Mouse (Mus musculus) myocyte (in vitro differentiated cells): ENCODE measurements around the gene Pgp. TPM values are rescaled to one million over a fixed set of nuclear protein-coding genes. Genes with fewer than 3 reads are reported as not detected.

Experiments
- H3K27me3 ChIP-seq: one replicate; pipeline ENCODE4 v1.6.1; 2011; ENCODE audit not compliant: control insufficient read depth, insufficient read depth, insufficient read length
- H3K36me3 ChIP-seq: one replicate; pipeline ENCODE4 v1.6.1; 2011; ENCODE audit not compliant: control insufficient read depth, insufficient read depth
- H3K4me2 ChIP-seq: one replicate; pipeline ENCODE4 v1.6.1; 2011; ENCODE audit warnings: low read depth, control low read depth
- H3K4me3 ChIP-seq: one replicate; pipeline ENCODE4 v1.5.1; 2011; ENCODE audit warnings: mild to moderate bottlenecking, control low read depth, moderate library complexity
- H3K79me2 ChIP-seq: one replicate; pipeline ENCODE4 v1.6.1; 2011; ENCODE audit not compliant: control insufficient read depth, insufficient read depth
- H3ac ChIP-seq: one replicate; pipeline ENCODE4 v1.6.1; 2011; ENCODE audit not compliant: control insufficient read depth, insufficient read length
- CEBPB ChIP-seq: IDR thresholded peaks from 2 replicates; pipeline ENCODE4 v1.6.1; 2011; ENCODE audit warnings: mild to moderate bottlenecking, moderate library complexity; ENCODE audit not compliant: poor library complexity, insufficient read depth, severe bottlenecking
- E2F4 ChIP-seq: IDR thresholded peaks from one replicate; pipeline ENCODE4 v1.6.1; 2011; ENCODE audit warnings: mild to moderate bottlenecking, control low read depth, moderate library complexity; ENCODE audit not compliant: insufficient read depth
- MAX ChIP-seq: IDR thresholded peaks from one replicate; pipeline ENCODE4 v1.6.1; 2011; ENCODE audit warnings: low read depth, mild to moderate bottlenecking, control low read depth
- MYOD1 ChIP-seq, 3 experiments: IDR thresholded peaks; one replicate each; pipeline ENCODE4 v1.6.1; 2011; ENCODE audit warnings: control low read depth in 2 of 3, low read depth in 2 of 3, mild to moderate bottlenecking in 2 of 3, moderate library complexity in 1 of 3; ENCODE audit not compliant: insufficient read length in 2 of 3, control insufficient read depth in 1 of 3
- MYOG ChIP-seq, 3 experiments: IDR thresholded peaks; one replicate each; pipeline ENCODE4 v1.6.1; 2011; ENCODE audit warnings: control low read depth in 2 of 3, low read depth in 2 of 3, mild to moderate bottlenecking in 2 of 3; ENCODE audit not compliant: insufficient read length in 2 of 3, control insufficient read depth in 1 of 3, insufficient read depth in 1 of 3
- POLR2A ChIP-seq: IDR thresholded peaks from one replicate; pipeline ENCODE4 v1.6.1; 2011; ENCODE audit warnings: low read depth, mild to moderate bottlenecking, control low read depth, moderate library complexity; ENCODE audit not compliant: insufficient read length
- POLR2AphosphoS2 ChIP-seq: IDR thresholded peaks from one replicate; pipeline ENCODE4 v1.6.1; 2011; ENCODE audit warnings: low read depth, control low read depth; ENCODE audit not compliant: insufficient read length
- SRF ChIP-seq: IDR thresholded peaks from one replicate; pipeline ENCODE4 v1.6.1; 2011; ENCODE audit warnings: low read depth; ENCODE audit not compliant: control insufficient read depth, insufficient read length
- TCF12 ChIP-seq: IDR thresholded peaks from one replicate; pipeline ENCODE4 v1.6.1; 2011; ENCODE audit warnings: mild to moderate bottlenecking, control low read depth; ENCODE audit not compliant: poor library complexity, insufficient read depth, severe bottlenecking
- TCF3 ChIP-seq: IDR thresholded peaks from one replicate; pipeline ENCODE4 v1.6.1; 2011; ENCODE audit warnings: low read depth, control low read depth; ENCODE audit not compliant: insufficient read length
- USF1 ChIP-seq: IDR thresholded peaks from one replicate; pipeline ENCODE4 v1.6.1; 2011; ENCODE audit warnings: low read depth, mild to moderate bottlenecking, control low read depth, moderate library complexity
- polyA plus RNA-seq: library from polyadenylated mRNA; unstranded; fragments of >200 nt; fragmentation: generic; extraction: Trizol; gene quantifications from one replicate; pipeline ENCODE4 v1.2.1, GENCODE M21; 2012; ENCODE audit warnings: missing spikeins

The Pgp gene
- polyA plus RNA-seq, 1 experiment = 53.7 TPM

DNA sequence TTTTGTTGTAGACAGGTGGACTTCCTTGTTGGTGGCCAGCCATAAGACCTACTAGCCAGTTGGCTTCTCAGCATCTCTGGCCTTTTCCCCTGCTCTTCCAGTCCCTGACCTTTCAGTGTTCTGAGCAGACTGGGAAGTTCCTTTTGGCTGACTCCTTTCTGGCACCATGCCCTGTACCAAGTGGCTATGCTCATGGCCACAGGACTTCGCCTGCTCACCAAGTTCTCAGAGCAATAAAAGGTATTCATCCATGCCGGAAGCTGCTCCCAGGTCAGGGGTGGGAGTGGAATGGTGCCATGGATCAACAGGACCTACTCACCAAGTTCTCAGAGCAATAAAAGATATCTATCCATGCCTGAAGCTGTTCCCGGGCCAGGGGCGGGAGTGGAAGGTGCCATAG lies 2.3 kb downstream of the Pgp start:
- H3K79me2 ChIP-seq = peaks cover 22% of the 10 kb centered on the region
- TF ChIP-seq POLR2A = no peak
- TF ChIP-seq MYOG (IDR thresholded peaks at IDR 0.05; ENCODE audit: control insufficient read depth in 1 of 3, insufficient read depth in 1 of 3, insufficient read length in 2 of 3, low read depth in 2 of 3) = no peak
- no peak for TF ChIP-seq MYOD1 (IDR thresholded peaks at IDR 0.05; ENCODE audit: control insufficient read depth in 1 of 3, insufficient read length in 2 of 3, low read depth in 2 of 3)
- no peak for TF ChIP-seq USF1
- no peak for TF ChIP-seq MAX
- no peak for TF ChIP-seq SRF
- TF ChIP-seq CEBPB = no peak
- TF ChIP-seq POLR2AphosphoS2 = no peak
- TF ChIP-seq E2F4 = no peak
- peak overlapping the region; percentile 96 for H3K4me2 ChIP-seq
- H3K36me3 ChIP-seq = peaks cover 18% of the 10 kb centered on the region
- H3K4me3 ChIP-seq = peak overlapping the region; percentile 72
- no peaks in the 10 kb centered on the region for H3K27me3 ChIP-seq
- H3ac ChIP-seq = no peak overlapping the region

GRCm38 (mm10) chr17:24473612-24474275 lies 3.6 kb downstream of the Pgp start, which contains the start of gene Bricd5:
Gene Bricd5, plus strand, starts transcription at chr17:24473884.
- H3K79me2 ChIP-seq = peaks cover 29% of the 10 kb centered on the region
- peak within 1 kb of the TSS; percentile 72 for H3K4me3 ChIP-seq
- peak within 1 kb of the TSS; percentile 96 for H3K4me2 ChIP-seq
- H3K27me3 ChIP-seq = no peaks in the 10 kb centered on the region
- TF ChIP-seq SRF (no peak), TCF12 (no peak), MYOD1 (IDR thresholded peaks at IDR 0.05; ENCODE audit: control insufficient read depth in 1 of 3, insufficient read length in 2 of 3, low read depth in 2 of 3) (no peak), POLR2A (no peak), POLR2AphosphoS2 (peak; percentile 61), CEBPB (no peak)
- H3ac ChIP-seq = no peak within 1 kb of the TSS
- peaks cover 18% of the 10 kb centered on the region for H3K36me3 ChIP-seq

DNA sequence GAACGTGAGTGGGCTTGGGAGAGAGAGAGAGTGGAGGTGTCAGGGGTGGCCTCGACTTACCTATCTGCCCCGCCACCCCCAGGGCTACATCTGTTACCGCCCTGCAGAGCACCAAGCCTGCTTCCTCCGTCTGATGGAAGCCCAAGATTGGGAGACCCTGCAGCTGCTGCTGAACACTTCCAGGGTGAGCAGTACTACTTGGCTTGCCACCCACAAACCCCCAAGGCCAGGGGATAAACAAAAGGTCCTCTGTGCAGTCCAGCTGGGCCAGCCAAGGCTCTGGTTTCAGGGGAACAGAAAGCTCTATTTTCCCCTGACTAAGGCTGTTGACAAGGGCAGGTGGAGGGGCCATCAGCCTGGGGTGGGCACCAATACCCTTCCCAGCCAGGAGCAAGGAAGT lies 4.4 kb downstream of the Pgp start:
- no peak for TF ChIP-seq TCF3
- peak in 2 of 3 experiments; percentile 42 to 51 for TF ChIP-seq MYOD1 (IDR thresholded peaks at IDR 0.05; ENCODE audit: control insufficient read depth in 1 of 3, insufficient read length in 2 of 3, low read depth in 2 of 3)
- TF ChIP-seq MYOG (IDR thresholded peaks at IDR 0.05; ENCODE audit: control insufficient read depth in 1 of 3, insufficient read depth in 1 of 3, insufficient read length in 2 of 3, low read depth in 2 of 3) = peak in 2 of 3 experiments; percentile 39 to 72
- Histone ChIP-seq H3ac (no peak overlapping the region), H3K27me3 (no peaks in the 10 kb centered on the region), H3K4me2 (no peak overlapping the region), H3K79me2 (peaks cover 29% of the 10 kb centered on the region), H3K36me3 (peaks cover 18% of the 10 kb centered on the region), H3K4me3 (no peak overlapping the region)

- Histone ChIP-seq H3K4me3 (no peak overlapping the region), H3K79me2 (peaks cover 29% of the 10 kb centered on the region), H3ac (no peak overlapping the region), H3K36me3 (peaks cover 18% of the 10 kb centered on the region), H3K4me2 (no peak overlapping the region), H3K27me3 (no peaks in the 10 kb centered on the region)
- TF ChIP-seq MYOG (IDR thresholded peaks at IDR 0.05; ENCODE audit: control insufficient read depth in 1 of 3, insufficient read depth in 1 of 3, insufficient read length in 2 of 3, low read depth in 2 of 3) = no peak
- TF ChIP-seq USF1 = no peak
Measured at GRCm38 (mm10) chr17:24475586-24475985, 5.4 kb downstream of the Pgp start.

DNA sequence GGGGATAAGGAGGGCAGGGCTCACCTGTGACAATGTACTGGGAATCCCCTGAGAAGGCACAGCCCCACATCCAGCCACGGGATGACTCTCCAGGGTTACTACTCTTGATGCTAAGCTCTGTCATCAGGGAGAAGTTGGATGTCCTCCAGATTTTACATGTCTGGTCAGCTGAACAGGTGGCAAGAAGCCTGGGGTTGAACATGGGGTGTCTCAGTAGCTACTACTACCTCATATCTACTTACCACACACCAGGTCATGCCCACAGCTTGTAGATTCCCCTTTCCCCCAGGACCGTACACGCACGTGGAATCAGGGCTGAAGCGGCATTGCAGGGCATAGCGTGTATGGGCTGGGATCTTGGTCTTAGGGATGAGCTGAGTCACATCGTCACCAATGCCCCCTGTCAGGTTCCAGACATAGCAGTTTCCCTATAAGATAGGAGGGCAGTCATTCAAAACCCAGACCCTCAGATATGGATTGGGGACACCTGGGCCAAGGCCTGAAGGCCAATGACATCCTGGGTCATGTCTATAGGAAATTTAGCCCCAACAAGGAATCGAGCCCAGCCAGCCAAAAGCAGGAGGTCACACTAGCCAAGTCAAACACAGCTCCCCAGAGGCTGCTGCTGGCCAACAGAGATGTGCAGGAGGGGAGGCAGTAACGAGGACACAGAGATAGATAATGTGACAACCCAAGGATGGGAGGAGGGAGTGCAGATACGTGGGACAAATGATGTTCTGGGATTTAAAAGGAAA lies 6.0 kb downstream of the Pgp start:
- peaks cover 23% of the 10 kb centered on the region for H3K79me2 ChIP-seq
- H3K4me2 ChIP-seq = no peak overlapping the region
- H3K36me3 ChIP-seq = peaks cover 18% of the 10 kb centered on the region
- TF ChIP-seq MYOD1 (IDR thresholded peaks at IDR 0.05; ENCODE audit: control insufficient read depth in 1 of 3, insufficient read length in 2 of 3, low read depth in 2 of 3) = peak in 1 of 3 experiments; percentile 40
- TF ChIP-seq USF1 = no peak
- H3ac ChIP-seq = no peak overlapping the region
- no peaks in the 10 kb centered on the region for H3K27me3 ChIP-seq
- no peak overlapping the region for H3K4me3 ChIP-seq
